Mouse (Mus musculus) ovary, adult 18-20 months (tissue): ENCODE data around the gene Sgo2b.
"Not testable (repeated sequence)": the region's sequence is repeated elsewhere in the genome, so short reads cannot be mapped to it uniquely, and the experiment has no call there.

Source experiments
- DNase-seq: peaks from one replicate; pipeline ENCODE4 v3.0.0; 2022; ENCODE audit warnings: low spot score, mixed read lengths

Sgo2b gene

GRCm38 (mm10) chr8:63951626-63952377 lies at the start of gene Sgo2b:
Gene Sgo2b (minus strand): TSS chr8:63952248.
- DNase-seq = no peak

- not testable (repeated sequence) for DNase-seq
These were observed 18.8 kb upstream of the Sgo2b start for GRCm38 (mm10) chr8:63970612-63971391.

GRCm38 (mm10) chr8:63961032-63961785 lies 9.2 kb upstream of the Sgo2b start:
- DNase-seq = no peak

GRCm38 (mm10) chr8:63953802-63954201 lies 1.8 kb upstream of the Sgo2b start:
- not testable (repeated sequence) for DNase-seq

- DNase-seq = no peak
These were observed 18.9 kb downstream of the Sgo2b start for GRCm38 (mm10) chr8:63933171-63933570.

- DNase-seq = no peak
These were observed 22.5 kb downstream of the Sgo2b start for GRCm38 (mm10) chr8:63929301-63930097.

GRCm38 (mm10) chr8:63921257-63921960 lies 30.6 kb downstream of the Sgo2b start:
- no peak for DNase-seq

- no peak for DNase-seq
These were observed 57.0 kb downstream of the Sgo2b start for GRCm38 (mm10) chr8:63895096-63895495.

- DNase-seq = no peak
These were observed 73.7 kb downstream of the Sgo2b start for GRCm38 (mm10) chr8:63878353-63878752.

- DNase-seq = no peak
These were observed 74.7 kb downstream of the Sgo2b start for GRCm38 (mm10) chr8:63877393-63877792.

- DNase-seq = no peak
These were observed 75.1 kb downstream of the Sgo2b start for GRCm38 (mm10) chr8:63876949-63877348.
